In the genomic region with DNA sequence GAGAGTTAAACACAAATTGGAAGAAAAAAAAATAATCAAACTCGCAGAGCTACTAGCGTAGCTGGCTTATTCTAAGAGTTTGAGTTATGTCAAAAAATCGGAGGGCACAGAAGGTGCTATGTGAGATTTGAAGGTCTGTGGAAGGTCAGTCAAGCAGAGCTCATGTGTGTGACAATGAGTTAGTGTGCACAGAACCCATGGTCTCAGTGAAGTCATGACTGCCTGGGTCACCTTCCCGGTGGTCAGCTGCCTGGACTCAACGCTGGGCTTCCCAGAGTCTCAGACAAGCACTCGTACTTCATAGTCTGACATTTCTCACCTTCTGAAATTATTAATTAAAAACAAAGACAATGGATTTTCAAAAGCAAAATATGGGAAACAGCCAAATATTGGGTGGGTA, we compare ENCODE assay signal across 11 mouse cellular contexts. TPM values are rescaled to one million over a fixed set of nuclear protein-coding genes. Genes with fewer than 3 reads are reported as not detected.
DNase-seq lines count a peak whose midpoint lies in the region; ATAC-seq lines count a peak whose summit lies in the region.
"Had no signal": no experiment of that assay in that cellular context is flagged by ENCODE, and none has a peak within 500 bp of the region (broad histone marks: within the 10 kb centered on the region; RNA-seq: fewer than 3 reads in every experiment).

No protein-coding gene starts in this region.

- H3K4me1 ChIP-seq in heart, embryonic 14.5 days (ENCODE audit: control insufficient read depth in 2 of 2, insufficient read depth in 2 of 2, low read length in 2 of 2), result peaks cover 53 to 88% of the 10 kb centered on the region in 2 experiments
- H3K4me1 ChIP-seq in embryonic facial prominence, embryonic 12.5 days, result peaks cover 43% of the 10 kb centered on the region
- H3K4me1 ChIP-seq in heart, embryonic 16.5 days (ENCODE audit: control insufficient read depth, insufficient read depth, low read length), result peaks cover 78% of the 10 kb centered on the region
- H3K4me1 ChIP-seq in limb, embryonic 12.5 days (replicated peaks), result peaks cover 72% of the 10 kb centered on the region
- H3K4me1 ChIP-seq in forebrain, embryonic 11.5 days (replicated peaks; ENCODE audit: control insufficient read depth, insufficient read depth, low read length), result no peaks in the 10 kb centered on the region
- no peaks in the 10 kb centered on the region for H3K4me1 ChIP-seq in midbrain, embryonic 11.5 days (ENCODE audit: control insufficient read depth, insufficient read depth, low read length)
- H3K4me1 ChIP-seq: midbrain, embryonic 13.5 days had no signal

- no peaks in the 10 kb centered on the region for H3K9me3 ChIP-seq in heart, embryonic 14.5 days (ENCODE audit: control insufficient read depth, low read length)
- no peaks in the 10 kb centered on the region for H3K9me3 ChIP-seq in embryonic facial prominence, embryonic 12.5 days
- H3K9me3 ChIP-seq in heart, embryonic 16.5 days (replicated peaks; ENCODE audit: control insufficient read depth, low read length), result no peaks in the 10 kb centered on the region
- H3K9me3 ChIP-seq in limb, embryonic 12.5 days, result no peaks in the 10 kb centered on the region
- H3K9me3 ChIP-seq in forebrain, embryonic 11.5 days (ENCODE audit: control insufficient read depth, low read length), result no peaks in the 10 kb centered on the region
- H3K9me3 ChIP-seq in midbrain, embryonic 11.5 days (ENCODE audit: control insufficient read depth, low read length), result no peaks in the 10 kb centered on the region
- H3K9me3 ChIP-seq: midbrain, embryonic 13.5 days; neural tube, embryonic 13.5 days had no signal

- H3K36me3 ChIP-seq in heart, embryonic 14.5 days (ENCODE audit: control insufficient read depth, insufficient read depth, low read length), result peaks cover 22% of the 10 kb centered on the region
- peaks cover 7% of the 10 kb centered on the region; the same call in 1 of the 2 replicates for H3K36me3 ChIP-seq in embryonic facial prominence, embryonic 12.5 days
- peaks cover 2% of the 10 kb centered on the region; the same call in 1 of the 2 replicates for H3K36me3 ChIP-seq in heart, embryonic 16.5 days (ENCODE audit: control insufficient read depth, insufficient read depth)
- H3K36me3 ChIP-seq in limb, embryonic 12.5 days, result peaks cover 12% of the 10 kb centered on the region; the same call in 1 of the 2 replicates
- no peaks in the 10 kb centered on the region for H3K36me3 ChIP-seq in forebrain, embryonic 11.5 days (ENCODE audit: control insufficient read depth, insufficient read depth, low read length)
- no peaks in the 10 kb centered on the region for H3K36me3 ChIP-seq in midbrain, embryonic 11.5 days (ENCODE audit: control insufficient read depth, insufficient read depth, low read length)
- H3K36me3 ChIP-seq: midbrain, embryonic 13.5 days; neural tube, embryonic 13.5 days had no signal

- no peak for DNase-seq in heart, adult 18-20 months
- DNase-seq in forebrain, embryonic 11.5 days (ENCODE audit: low spot score), result no peak
- DNase-seq in midbrain, embryonic 11.5 days (ENCODE audit: low spot score, missing footprints), result no peak
- DNase-seq: right cerebral cortex, adult 18-20 months; thymus, postnatal 25 days had no signal

- H3K9ac ChIP-seq in heart, embryonic 14.5 days (ENCODE audit: low read length), result peak overlapping the region; percentile 54
- H3K9ac ChIP-seq in embryonic facial prominence, embryonic 12.5 days, result no peak overlapping the region
- peak overlapping the region; percentile 52 for H3K9ac ChIP-seq in heart, embryonic 16.5 days (ENCODE audit: low read length)
- H3K9ac ChIP-seq in limb, embryonic 12.5 days (replicated peaks), result no peak overlapping the region
- H3K9ac ChIP-seq in forebrain, embryonic 11.5 days (ENCODE audit: low read length), result no peak overlapping the region
- H3K9ac ChIP-seq in midbrain, embryonic 11.5 days (ENCODE audit: low read length), result no peak overlapping the region
- H3K9ac ChIP-seq: midbrain, embryonic 13.5 days; neural tube, embryonic 13.5 days had no signal

- no peaks in the 10 kb centered on the region for H3K27me3 ChIP-seq in heart, embryonic 14.5 days (ENCODE audit: control insufficient read depth, insufficient read depth, low read length)
- H3K27me3 ChIP-seq in embryonic facial prominence, embryonic 12.5 days, result no peaks in the 10 kb centered on the region
- no peaks in the 10 kb centered on the region for H3K27me3 ChIP-seq in heart, embryonic 16.5 days (ENCODE audit: control insufficient read depth, insufficient read depth, low read length)
- H3K27me3 ChIP-seq in limb, embryonic 12.5 days, result no peaks in the 10 kb centered on the region
- H3K27me3 ChIP-seq in forebrain, embryonic 11.5 days (ENCODE audit: control insufficient read depth, insufficient read depth, low read length), result no peaks in the 10 kb centered on the region
- no peaks in the 10 kb centered on the region for H3K27me3 ChIP-seq in midbrain, embryonic 11.5 days (ENCODE audit: control insufficient read depth, insufficient read depth, low read length)
- H3K27me3 ChIP-seq: midbrain, embryonic 13.5 days; neural tube, embryonic 13.5 days had no signal

- no peak overlapping the region for H3K4me3 ChIP-seq in heart, embryonic 14.5 days (ENCODE audit: control insufficient read depth in 1 of 2, insufficient read depth in 1 of 2, low read depth in 1 of 2, low read length in 2 of 2)
- no peak overlapping the region for H3K4me3 ChIP-seq in embryonic facial prominence, embryonic 12.5 days
- no peak overlapping the region; the same call in 1 of the 2 replicates for H3K4me3 ChIP-seq in heart, embryonic 16.5 days (ENCODE audit: low read length)
- H3K4me3 ChIP-seq in limb, embryonic 12.5 days (replicated peaks), result no peak overlapping the region
- no peak overlapping the region for H3K4me3 ChIP-seq in forebrain, embryonic 11.5 days (ENCODE audit: low read depth, low read length)
- no peak overlapping the region for H3K4me3 ChIP-seq in midbrain, embryonic 11.5 days (ENCODE audit: low read depth, low read length)
- H3K4me3 ChIP-seq: midbrain, embryonic 13.5 days; neural tube, embryonic 13.5 days had no signal

- ATAC-seq in heart, embryonic 14.5 days (ENCODE audit: insufficient number of reproducible peaks, insufficient read depth, low FRiP score, low read depth), result no peak
- ATAC-seq in embryonic facial prominence, embryonic 12.5 days (ENCODE audit: insufficient number of reproducible peaks, insufficient read depth, low FRiP score, low TSS enrichment), result no peak
- ATAC-seq in heart, embryonic 16.5 days (replicated peaks; ENCODE audit: extremely low read depth, insufficient read depth, low FRiP score), result 0 out of 2 replicates have a peak, but pooled peaks have one; percentile 22
- ATAC-seq in limb, embryonic 12.5 days (ENCODE audit: insufficient number of reproducible peaks, insufficient read depth, low FRiP score, low TSS enrichment, low read depth), result no peak
- ATAC-seq in forebrain, embryonic 11.5 days (replicated peaks; ENCODE audit: low FRiP score), result no peak
- no peak for ATAC-seq in midbrain, embryonic 11.5 days (ENCODE audit: low FRiP score)
- ATAC-seq: midbrain, embryonic 13.5 days had no signal

- peak overlapping the region; percentile 92 to 99 for H3K27ac ChIP-seq in heart, embryonic 14.5 days (replicated peaks in 1 of 2; ENCODE audit: control insufficient read depth in 1 of 2, insufficient read depth in 1 of 2, low read depth in 2 of 2, low read length in 2 of 2)
- peak overlapping the region; percentile 7 for H3K27ac ChIP-seq in embryonic facial prominence, embryonic 12.5 days
- peak overlapping the region; percentile 99 for H3K27ac ChIP-seq in heart, embryonic 16.5 days (ENCODE audit: low read length)
- peak overlapping the region; percentile 84 for H3K27ac ChIP-seq in limb, embryonic 12.5 days
- H3K27ac ChIP-seq in forebrain, embryonic 11.5 days (ENCODE audit: low read depth, low read length), result no peak overlapping the region
- no peak overlapping the region for H3K27ac ChIP-seq in midbrain, embryonic 11.5 days (ENCODE audit: low read depth, low read length)
- H3K27ac ChIP-seq: midbrain, embryonic 13.5 days; neural tube, embryonic 13.5 days had no signal

- WGBS in heart, embryonic 14.5 days, result 32% methylated on average over 6 of the region's 6 CpGs
- WGBS in embryonic facial prominence, embryonic 12.5 days, result 63% methylated on average over 6 of the region's 6 CpGs
- 26% methylated on average over 6 of the region's 6 CpGs for WGBS in heart, embryonic 16.5 days
- 68% methylated on average over 6 of the region's 6 CpGs for WGBS in limb, embryonic 12.5 days
- WGBS in forebrain, embryonic 11.5 days, result 92% methylated on average over 6 of the region's 6 CpGs
- 79% methylated on average over 6 of the region's 6 CpGs for WGBS in midbrain, embryonic 11.5 days

- H3K4me2 ChIP-seq in heart, embryonic 14.5 days (ENCODE audit: low read length), result peak overlapping the region; percentile 30
- H3K4me2 ChIP-seq in embryonic facial prominence, embryonic 12.5 days (replicated peaks), result no peak overlapping the region
- peak overlapping the region; percentile 38 for H3K4me2 ChIP-seq in heart, embryonic 16.5 days (ENCODE audit: low read depth, low read length)
- no peak overlapping the region for H3K4me2 ChIP-seq in limb, embryonic 12.5 days
- no peak overlapping the region for H3K4me2 ChIP-seq in forebrain, embryonic 11.5 days (ENCODE audit: low read depth, low read length, severe bottlenecking)
- no peak overlapping the region for H3K4me2 ChIP-seq in midbrain, embryonic 11.5 days
- H3K4me2 ChIP-seq: midbrain, embryonic 13.5 days; neural tube, embryonic 13.5 days had no signal

RNA-seq across cellular contexts. Expression of gene Creb3l2, which starts 26.4 kb away (rescaled TPM):
- 36.8 and 39.9 TPM in 2 replicates for polyA plus RNA-seq in heart, embryonic 14.5 days (2014; fragmentation: Nextera tagmentation; extraction: Ambion mirVana)
- total RNA-seq in heart, adult 18-20 months (2021), result 10 to 100 TPM; 23.2 to 24.1 TPM
- polyA plus RNA-seq in embryonic facial prominence, embryonic 12.5 days (2016; fragmentation: Nextera tagmentation; extraction: Ambion mirVana), result 24.9 and 25.6 TPM in 2 replicates
- polyA plus RNA-seq in heart, embryonic 16.5 days (2015; fragmentation: Nextera tagmentation; extraction: Ambion mirVana), result 28.0 and 28.2 TPM in 2 replicates
- polyA plus RNA-seq in limb, embryonic 12.5 days (2016; fragmentation: Nextera tagmentation; extraction: Ambion mirVana), result 26.4 and 30.7 TPM in 2 replicates
- polyA plus RNA-seq in forebrain, embryonic 11.5 days (2014; fragmentation: Nextera tagmentation; extraction: Ambion mirVana), result 5.8 and 6.9 TPM in 2 replicates
- 4.9 and 5.5 TPM in 2 replicates for polyA plus RNA-seq in midbrain, embryonic 11.5 days (2014; fragmentation: Nextera tagmentation; extraction: Ambion mirVana)

Comparison
In these comparisons a context has a peak if more than half of its experiments do, and no peak if none do; other contexts are left out.
1. H3K27ac ChIP-seq: peak in heart, embryonic 14.5 days (2 of 2), embryonic facial prominence, embryonic 12.5 days (single experiment), heart, embryonic 16.5 days (single experiment) and limb, embryonic 12.5 days (single experiment); none in forebrain, embryonic 11.5 days (single experiment) and midbrain, embryonic 11.5 days (single experiment).
2. H3K4me2 ChIP-seq: peak in heart, embryonic 14.5 days (single experiment) and heart, embryonic 16.5 days (single experiment); none in embryonic facial prominence, embryonic 12.5 days (single experiment), limb, embryonic 12.5 days (single experiment), forebrain, embryonic 11.5 days (single experiment) and midbrain, embryonic 11.5 days (single experiment).
3. H3K9ac ChIP-seq: peak in heart, embryonic 14.5 days (single experiment) and heart, embryonic 16.5 days (single experiment); none in embryonic facial prominence, embryonic 12.5 days (single experiment), limb, embryonic 12.5 days (single experiment), forebrain, embryonic 11.5 days (single experiment) and midbrain, embryonic 11.5 days (single experiment).